ENCODE assay signal across 8 mouse cellular contexts in the genomic region with DNA sequence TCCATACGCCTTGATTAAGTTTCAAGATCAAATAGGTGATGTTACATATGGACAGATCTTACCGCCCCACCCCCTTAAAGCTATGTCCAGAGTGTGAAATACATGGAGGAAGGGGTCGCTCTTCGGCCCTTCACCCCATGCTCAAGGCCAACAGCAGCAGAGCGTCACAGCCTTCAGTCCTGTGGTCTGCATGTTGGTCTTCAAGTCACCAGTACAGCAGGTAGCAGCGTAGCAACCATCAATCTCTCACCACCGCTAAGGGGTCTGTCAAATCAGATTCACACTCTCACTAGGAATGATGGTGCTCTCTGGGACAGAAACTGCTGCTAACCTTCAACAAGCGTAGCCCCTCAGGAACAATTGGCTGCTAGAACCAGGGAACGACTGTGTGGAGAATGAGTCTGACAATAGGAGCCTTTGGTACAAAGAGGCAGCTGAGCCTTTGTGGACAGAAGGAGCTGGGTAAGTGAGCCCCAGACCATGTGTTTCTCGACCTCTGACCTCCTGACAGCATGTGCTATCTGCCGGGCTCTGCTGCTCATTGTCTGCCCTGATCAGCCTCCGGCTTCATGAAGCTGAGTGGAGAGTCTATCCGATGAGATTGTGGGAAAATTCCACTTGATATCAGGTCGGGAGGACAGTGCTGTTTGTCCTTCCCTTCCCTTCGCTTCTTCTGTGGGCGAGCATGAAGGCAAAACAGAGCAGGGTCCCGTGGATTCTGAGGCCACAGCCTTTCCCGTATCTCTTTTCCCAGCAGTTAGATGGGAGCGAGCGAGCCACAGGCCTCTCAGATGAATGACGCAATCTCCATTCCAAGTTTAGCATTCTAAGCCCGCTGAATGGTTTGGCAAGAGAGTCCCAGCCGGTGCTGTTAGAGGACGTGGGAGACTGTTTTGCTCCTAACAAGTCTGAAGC. TPM values are rescaled to one million over a fixed set of nuclear protein-coding genes. Genes with fewer than 3 reads are reported as not detected.
DNase-seq lines count a peak whose midpoint lies in the region; ATAC-seq and TF ChIP-seq lines count a peak whose summit lies in the region.

No protein-coding gene starts in this region.

- H3K36me3 ChIP-seq in lung, embryonic 14.5 days (ENCODE audit: insufficient read depth) = no peaks in the 10 kb centered on the region

- H3K4me3 ChIP-seq in lung, embryonic 14.5 days (ENCODE audit: low read depth, low read length) = no peak overlapping the region

- no peak for TF ChIP-seq CTCF in lung, embryonic 14.5 days (IDR thresholded peaks at IDR 0.05; ENCODE audit: low read depth)

- no peaks in the 10 kb centered on the region for H3K9me3 ChIP-seq in lung, embryonic 14.5 days (ENCODE audit: low read depth, low read length)

- WGBS in lung, embryonic 14.5 days = 37% methylated on average over 24 of the region's 24 CpGs

- no peaks in the 10 kb centered on the region for H3K4me1 ChIP-seq in lung, embryonic 14.5 days (ENCODE audit: insufficient read depth)

- H3K4me2 ChIP-seq in lung, embryonic 14.5 days = no peak overlapping the region

- peak; percentile 19 for DNase-seq in adrenal gland, adult 2 months
- DNase-seq in adrenal gland, adult 8-10 months = no peak
- DNase-seq in embryo, embryonic 11.5 days (ENCODE audit: low read depth, low spot score) = peak; percentile 32
- DNase-seq in heart, adult 11 months = peak; percentile 97
- peak; percentile 63 to 69 for DNase-seq in layer of hippocampus, adult 8-10 months (ENCODE audit: low spot score in 2 of 2)
- peak; percentile 81 for DNase-seq in lung, embryonic 14.5 days
- peak; percentile 87 for DNase-seq in right cerebral cortex, adult 18-20 months
- DNase-seq in thymus, postnatal 0 days (ENCODE audit: low spot score) = no peak

- H3K27me3 ChIP-seq in lung, embryonic 14.5 days (ENCODE audit: insufficient read depth, low read length) = no peaks in the 10 kb centered on the region

- peak; percentile 68; the same call in 1 of the 2 replicates for ATAC-seq in lung, embryonic 14.5 days (ENCODE audit: insufficient read depth)

- H3K9ac ChIP-seq in lung, embryonic 14.5 days = no peak overlapping the region

- H3K27ac ChIP-seq in lung, embryonic 14.5 days (ENCODE audit: low read depth) = no peak overlapping the region

RNA-seq across cellular contexts. Expression of gene Peli2, which starts 47.1 kb away (rescaled TPM):
- total RNA-seq in adrenal gland, adult 2 months (2021) = 10 to 100 TPM; 26.6 to 30.2 TPM
- 7.5 and 8.1 TPM in 2 replicates for polyA plus RNA-seq in adrenal gland, adult 2 months (2012; rRNA removed)
- 10 to 100 TPM; 20.4 to 37.6 (median 28.8) TPM for total RNA-seq in adrenal gland, adult 8-10 months (2022)
- 10 to 100 TPM; 24.2 to 36.6 (median 30.0) TPM for total RNA-seq in layer of hippocampus, adult 8-10 months (2022)
- polyA plus RNA-seq in lung, embryonic 14.5 days (2014; fragmentation: Nextera tagmentation; extraction: Ambion mirVana) = 16.0 and 16.5 TPM in 2 replicates
- 1.0 and 2.2 TPM in 2 replicates for polyA plus RNA-seq in thymus, postnatal 0 days (2015; fragmentation: Nextera tagmentation; extraction: Ambion mirVana)

Comparison
In these comparisons a context has a peak if more than half of its experiments do, and no peak if none do; other contexts are left out.
1. DNase-seq: peak in adrenal gland, adult 2 months (single experiment), embryo, embryonic 11.5 days (single experiment), heart, adult 11 months (single experiment), layer of hippocampus, adult 8-10 months (2 of 2), lung, embryonic 14.5 days (single experiment) and right cerebral cortex, adult 18-20 months (single experiment); none in adrenal gland, adult 8-10 months (single experiment) and thymus, postnatal 0 days (single experiment).